In the genomic region with DNA sequence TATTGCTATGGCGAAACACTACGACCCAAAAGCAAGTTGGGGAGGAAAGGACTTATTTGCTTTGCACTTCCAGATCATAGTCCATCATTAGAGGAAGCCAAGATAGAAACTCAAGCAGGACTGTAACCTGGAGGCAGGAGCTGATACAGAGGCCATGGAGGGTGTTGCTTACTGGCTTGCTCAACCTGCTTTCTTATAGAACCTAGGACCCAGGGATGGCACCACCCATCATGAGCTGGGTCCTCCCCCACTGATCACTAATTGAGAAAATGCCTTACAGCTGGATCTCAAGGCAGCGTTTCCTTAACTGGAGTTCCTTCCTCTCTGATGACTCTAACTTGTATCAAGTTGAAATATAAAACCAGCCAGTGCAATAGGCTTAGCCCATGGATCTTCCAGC, we compare ENCODE assay signal across 34 mouse cellular contexts.
"Had no signal": no experiment of that assay in that cellular context is flagged by ENCODE, and none has a peak within 500 bp of the region (broad histone marks: within the 10 kb centered on the region; RNA-seq: fewer than 3 reads in every experiment).

No protein-coding gene starts in this region.

- H3K4me2 ChIP-seq: heart, embryonic 11.5 days; heart, embryonic 12.5 days; heart, embryonic 13.5 days; heart, embryonic 15.5 days; hindbrain, embryonic 12.5 days; hindbrain, embryonic 13.5 days; hindbrain, embryonic 14.5 days; hindbrain, embryonic 15.5 days; intestine, embryonic 15.5 days; kidney, embryonic 15.5 days had no signal

- H3K36me3 ChIP-seq: heart, embryonic 12.5 days; heart, embryonic 15.5 days; intestine, embryonic 15.5 days; kidney, embryonic 15.5 days had no signal

- H3K9me3 ChIP-seq: heart, embryonic 13.5 days; heart, embryonic 15.5 days; hindbrain, embryonic 12.5 days; hindbrain, embryonic 15.5 days; intestine, embryonic 15.5 days; kidney, embryonic 15.5 days had no signal

- DNase-seq: heart, postnatal 10 days; heart, postnatal 14 days; heart, postnatal 4 days; kidney, adult 11 months; kidney, adult 18-20 months; kidney, adult 2 months; kidney, adult 8-10 months; kidney, adult 9 months; kidney, postnatal 10 days; kidney, postnatal 14 days; kidney, postnatal 25 days; kidney, postnatal 36 days; kidney, postnatal 4 days; layer of hippocampus, adult 9-11 months; layer of hippocampus, postnatal 36 days had no signal

- H3K4me3 ChIP-seq: heart, embryonic 12.5 days; heart, embryonic 13.5 days; heart, embryonic 15.5 days; hindbrain, embryonic 10.5 days; hindbrain, embryonic 12.5 days; hindbrain, embryonic 13.5 days; hindbrain, embryonic 15.5 days; intestine, embryonic 15.5 days; kidney, embryonic 15.5 days; layer of hippocampus, adult 2 months; left cerebral cortex, adult 2 months had no signal

- H3K27ac ChIP-seq: heart, embryonic 13.5 days; heart, embryonic 15.5 days; hindbrain, embryonic 10.5 days; hindbrain, embryonic 12.5 days; hindbrain, embryonic 13.5 days; hindbrain, embryonic 14.5 days; hindbrain, embryonic 15.5 days; hindbrain, postnatal 0 days; intestine, embryonic 15.5 days; kidney, embryonic 15.5 days; kidney, postnatal 0 days; layer of hippocampus, adult 2 months; left cerebral cortex, adult 2 months had no signal

- H3K9ac ChIP-seq: heart, embryonic 12.5 days; heart, embryonic 13.5 days; heart, embryonic 15.5 days; hindbrain, embryonic 12.5 days; hindbrain, embryonic 13.5 days; hindbrain, embryonic 14.5 days; hindbrain, embryonic 15.5 days; intestine, embryonic 15.5 days; kidney, embryonic 15.5 days had no signal

- H3K27me3 ChIP-seq: heart, embryonic 12.5 days; heart, embryonic 13.5 days; heart, embryonic 15.5 days; hindbrain, embryonic 12.5 days; hindbrain, embryonic 13.5 days; hindbrain, embryonic 15.5 days; intestine, embryonic 15.5 days; kidney, embryonic 15.5 days had no signal

- ATAC-seq: hindbrain, embryonic 16.5 days; hindbrain, postnatal 0 days; inflammation-experienced regulatory T-cells, adult 6 months; intestine, embryonic 15.5 days; intestine, embryonic 16.5 days; intestine, postnatal 0 days had no signal

- H3K4me1 ChIP-seq: heart, embryonic 12.5 days; heart, embryonic 13.5 days; heart, embryonic 15.5 days; hindbrain, embryonic 10.5 days; hindbrain, embryonic 12.5 days; hindbrain, embryonic 13.5 days; hindbrain, embryonic 15.5 days; intestine, embryonic 15.5 days; kidney, embryonic 15.5 days had no signal
